Mouse (Mus musculus): ENCODE results near the gene Ube2q2.
"Not testable (repeated sequence)": the region's sequence is repeated elsewhere in the genome, so short reads cannot be mapped to it uniquely, and the experiment has no call there.

The Ube2q2 gene

GRCm38 (mm10) chr9:55241863-55242685 is 93.4 kb downstream of the Ube2q2 start:
- peak; percentile 9 for DNase-seq (ENCODE audit: extremely low spot score)

GRCm38 (mm10) chr9:55243280-55243679 is 94.6 kb downstream of the Ube2q2 start:
- DNase-seq (ENCODE audit: extremely low spot score), result no peak

- DNase-seq (ENCODE audit: extremely low spot score), result no peak
Measured at GRCm38 (mm10) chr9:55244079-55244478, 95.4 kb downstream of the Ube2q2 start.

GRCm38 (mm10) chr9:55245057-55245750 is 96.5 kb downstream of the Ube2q2 start:
- not testable (repeated sequence) for DNase-seq (ENCODE audit: extremely low spot score)

GRCm38 (mm10) chr9:55246440-55246839 is 97.8 kb downstream of the Ube2q2 start:
- DNase-seq (ENCODE audit: extremely low spot score), result no peak

- DNase-seq (ENCODE audit: extremely low spot score), result no peak
Measured at GRCm38 (mm10) chr9:55246918-55247317, 98.3 kb downstream of the Ube2q2 start.

GRCm38 (mm10) chr9:55248465-55248864 is 99.8 kb downstream of the Ube2q2 start:
- DNase-seq (ENCODE audit: extremely low spot score), result no peak

GRCm38 (mm10) chr9:55250595-55251247 is 102.1 kb downstream of the Ube2q2 start:
- no peak for DNase-seq (ENCODE audit: extremely low spot score)

GRCm38 (mm10) chr9:55252097-55252496 is 103.4 kb downstream of the Ube2q2 start:
- not testable (repeated sequence) for DNase-seq (ENCODE audit: extremely low spot score)

- no peak for DNase-seq (ENCODE audit: extremely low spot score)
Measured at GRCm38 (mm10) chr9:55253849-55254248, 105.2 kb downstream of the Ube2q2 start.

GRCm38 (mm10) chr9:55255056-55255455 is 106.4 kb downstream of the Ube2q2 start:
- no peak for DNase-seq (ENCODE audit: extremely low spot score)

GRCm38 (mm10) chr9:55255604-55256003 is 107.0 kb downstream of the Ube2q2 start:
- no peak for DNase-seq (ENCODE audit: extremely low spot score)

GRCm38 (mm10) chr9:55257105-55257504 is 108.5 kb downstream of the Ube2q2 start:
- no peak for DNase-seq (ENCODE audit: extremely low spot score)

Data from embryo, embryonic 9.5 days (tissue).